Mouse (Mus musculus): ENCODE results near the gene Srd5a3. TPM values are rescaled to one million over a fixed set of nuclear protein-coding genes. Genes with fewer than 3 reads are reported as not detected.
A peak's percentile ranks its signal among the peaks of the same experiment; 100 is the strongest.

Srd5a3 gene
- polyA plus RNA-seq, 1 experiment from 2014 or later: 48.1 TPM

GRCm38 (mm10) chr5:76135644-76136043, 4.4 kb upstream of the Srd5a3 start:
- no peaks in the 10 kb centered on the region for H3K27me3 ChIP-seq (replicated peaks; ENCODE audit: insufficient read depth, low read length)
- no peak overlapping the region for H3K9ac ChIP-seq (replicated peaks; ENCODE audit: low read depth)
- WGBS: 74% methylated on average over 1 of the region's 1 CpGs
- no peak overlapping the region for H3K4me3 ChIP-seq (ENCODE audit: low read depth, low read length)
- no peaks in the 10 kb centered on the region for H3K36me3 ChIP-seq (ENCODE audit: insufficient read depth, low read length)
- DNase-seq (ENCODE audit: low spot score) (peak; percentile 77), ATAC-seq (no peak)
- no peaks in the 10 kb centered on the region for H3K9me3 ChIP-seq (ENCODE audit: low read length)
- peaks cover 6% of the 10 kb centered on the region; the same call in 1 of the 2 replicates for H3K4me1 ChIP-seq (ENCODE audit: insufficient read depth, low read depth, low read length)
- TF ChIP-seq CTCF (IDR thresholded peaks at IDR 0.05): no peak
- no peak for TF ChIP-seq EP300 (IDR thresholded peaks at IDR 0.05)
- no peak overlapping the region for H3K4me2 ChIP-seq (replicated peaks; ENCODE audit: low read depth, low read length)
- H3K27ac ChIP-seq (ENCODE audit: low read length): peak overlapping the region; percentile 69

- 0 out of 2 replicates have a peak, but pooled peaks have one; percentile 6 for ATAC-seq
- Histone ChIP-seq H3K27me3 (replicated peaks; ENCODE audit: insufficient read depth, low read length) (no peaks in the 10 kb centered on the region), H3K4me3 (ENCODE audit: low read depth, low read length) (no peak overlapping the region), H3K4me1 (ENCODE audit: insufficient read depth, low read depth, low read length) (peaks cover 8% of the 10 kb centered on the region; the same call in 1 of the 2 replicates), H3K9me3 (ENCODE audit: low read length) (no peaks in the 10 kb centered on the region), H3K36me3 (ENCODE audit: insufficient read depth, low read length) (no peaks in the 10 kb centered on the region), H3K27ac (ENCODE audit: low read length) (peak overlapping the region; percentile 69), H3K4me2 (replicated peaks; ENCODE audit: low read depth, low read length) (no peak overlapping the region), H3K9ac (replicated peaks; ENCODE audit: low read depth) (no peak overlapping the region)
- no peak; the same call in 1 of the 2 replicates for TF ChIP-seq EP300 (IDR thresholded peaks at IDR 0.05)
- TF ChIP-seq CTCF (IDR thresholded peaks at IDR 0.05): no peak
- DNase-seq (ENCODE audit: low spot score): peak; percentile 83
- WGBS: 69% methylated on average over 3 of the region's 3 CpGs
Measured at GRCm38 (mm10) chr5:76136271-76136670, 3.8 kb upstream of the Srd5a3 start.

GRCm38 (mm10) chr5:76137586-76137985, 2.5 kb upstream of the Srd5a3 start:
- Histone ChIP-seq H3K9ac (replicated peaks; ENCODE audit: low read depth) (no peak overlapping the region), H3K4me2 (replicated peaks; ENCODE audit: low read depth, low read length) (no peak overlapping the region), H3K36me3 (ENCODE audit: insufficient read depth, low read length) (no peaks in the 10 kb centered on the region), H3K4me1 (ENCODE audit: insufficient read depth, low read depth, low read length) (peaks cover 10% of the 10 kb centered on the region; the same call in 1 of the 2 replicates), H3K27ac (ENCODE audit: low read length) (no peak overlapping the region), H3K27me3 (replicated peaks; ENCODE audit: insufficient read depth, low read length) (no peaks in the 10 kb centered on the region), H3K4me3 (ENCODE audit: low read depth, low read length) (no peak overlapping the region), H3K9me3 (ENCODE audit: low read length) (no peaks in the 10 kb centered on the region)
- no peak for ATAC-seq
- no peak for DNase-seq (ENCODE audit: low spot score)
- TF ChIP-seq CTCF (IDR thresholded peaks at IDR 0.05) (no peak), EP300 (IDR thresholded peaks at IDR 0.05) (no peak)
- WGBS: 95% methylated on average over 1 of the region's 1 CpGs

DNA sequence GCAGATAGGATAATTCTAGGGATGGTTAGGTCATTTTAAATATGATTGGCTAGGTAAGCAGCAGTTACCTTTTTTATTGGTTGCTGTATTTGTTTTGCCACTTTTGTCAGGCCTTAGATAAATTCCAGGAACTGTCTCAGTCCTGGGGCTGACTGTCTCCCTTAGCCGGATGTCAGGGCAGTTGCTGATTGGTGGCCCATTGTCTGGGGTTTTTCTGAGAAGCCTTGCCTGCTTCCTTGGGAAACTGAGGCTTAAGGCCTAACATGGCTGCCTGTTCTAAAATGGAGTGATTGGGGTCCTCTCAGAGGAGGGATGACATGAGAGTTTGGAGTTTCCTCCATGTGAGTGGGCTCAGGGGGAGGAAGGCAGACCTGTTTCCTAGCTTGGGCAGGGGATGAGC, 2.0 kb upstream of the Srd5a3 start:
- peaks cover 10% of the 10 kb centered on the region; the same call in 1 of the 2 replicates for H3K4me1 ChIP-seq (ENCODE audit: insufficient read depth, low read depth, low read length)
- no peak overlapping the region for H3K27ac ChIP-seq (ENCODE audit: low read length)
- H3K4me3 ChIP-seq (ENCODE audit: low read depth, low read length): no peak overlapping the region
- ATAC-seq (no peak), DNase-seq (ENCODE audit: low spot score) (no peak)
- no peaks in the 10 kb centered on the region for H3K27me3 ChIP-seq (replicated peaks; ENCODE audit: insufficient read depth, low read length)
- 91% methylated on average over 1 of the region's 1 CpGs for WGBS
- TF ChIP-seq EP300 (IDR thresholded peaks at IDR 0.05) (no peak), CTCF (IDR thresholded peaks at IDR 0.05) (no peak)
- no peak overlapping the region for H3K9ac ChIP-seq (replicated peaks; ENCODE audit: low read depth)
- H3K9me3 ChIP-seq (ENCODE audit: low read length): no peaks in the 10 kb centered on the region
- no peak overlapping the region for H3K4me2 ChIP-seq (replicated peaks; ENCODE audit: low read depth, low read length)
- no peaks in the 10 kb centered on the region for H3K36me3 ChIP-seq (ENCODE audit: insufficient read depth, low read length)

GRCm38 (mm10) chr5:76138512-76138911, 1.6 kb upstream of the Srd5a3 start:
- 63% methylated on average over 10 of the region's 10 CpGs for WGBS
- no peak for TF ChIP-seq CTCF (IDR thresholded peaks at IDR 0.05)
- no peak for TF ChIP-seq EP300 (IDR thresholded peaks at IDR 0.05)

DNA sequence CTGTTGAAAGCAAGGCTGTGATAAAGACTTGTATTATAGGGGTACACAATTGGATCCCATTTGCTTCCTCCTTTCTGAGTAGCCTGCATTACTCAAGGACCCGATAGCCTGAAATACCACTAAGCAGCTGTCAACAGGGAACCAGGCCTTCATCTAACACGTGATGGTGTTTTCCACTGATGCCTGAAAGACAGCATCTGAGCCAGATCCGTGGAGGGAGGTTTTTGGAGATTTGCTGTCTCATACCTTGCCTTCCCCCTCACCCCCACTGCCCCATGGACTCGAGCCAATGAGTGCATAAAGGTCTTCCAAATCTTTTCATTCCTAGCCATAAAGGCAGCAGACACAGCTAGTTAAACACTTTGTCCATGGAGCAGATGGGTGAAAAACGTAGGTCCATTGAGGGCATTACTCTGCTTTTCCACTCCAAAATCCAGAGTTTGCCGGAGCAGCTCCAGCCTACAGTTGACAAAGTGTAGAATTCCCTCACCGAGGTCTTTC, 850 bp upstream of the Srd5a3 start:
- H3K9me3 ChIP-seq (ENCODE audit: low read length): no peaks in the 10 kb centered on the region
- no peak for DNase-seq (ENCODE audit: low spot score)
- H3K9ac ChIP-seq (replicated peaks; ENCODE audit: low read depth): no peak overlapping the region
- H3K27ac ChIP-seq (ENCODE audit: low read length): no peak overlapping the region
- ATAC-seq: no peak
- TF ChIP-seq CTCF (IDR thresholded peaks at IDR 0.05) (no peak), EP300 (IDR thresholded peaks at IDR 0.05) (no peak)
- H3K4me2 ChIP-seq (replicated peaks; ENCODE audit: low read depth, low read length): peak overlapping the region; percentile 70
- 41% methylated on average over 7 of the region's 7 CpGs for WGBS
- H3K4me1 ChIP-seq (ENCODE audit: insufficient read depth, low read depth, low read length): peaks cover 10% of the 10 kb centered on the region; the same call in 1 of the 2 replicates
- no peaks in the 10 kb centered on the region for H3K27me3 ChIP-seq (replicated peaks; ENCODE audit: insufficient read depth, low read length)
- H3K4me3 ChIP-seq (ENCODE audit: low read depth, low read length): no peak overlapping the region
- H3K36me3 ChIP-seq (ENCODE audit: insufficient read depth, low read length): no peaks in the 10 kb centered on the region

More at GRCm38 (mm10) chr5:76138512-76138911, 1.6 kb upstream of the Srd5a3 start:
- DNase-seq (ENCODE audit: low spot score): no peak
- Histone ChIP-seq H3K4me1 (ENCODE audit: insufficient read depth, low read depth, low read length) (peaks cover 10% of the 10 kb centered on the region; the same call in 1 of the 2 replicates), H3K4me3 (ENCODE audit: low read depth, low read length) (no peak overlapping the region), H3K27ac (ENCODE audit: low read length) (no peak overlapping the region), H3K4me2 (replicated peaks; ENCODE audit: low read depth, low read length) (no peak overlapping the region), H3K36me3 (ENCODE audit: insufficient read depth, low read length) (no peaks in the 10 kb centered on the region), H3K9me3 (ENCODE audit: low read length) (no peaks in the 10 kb centered on the region), H3K27me3 (replicated peaks; ENCODE audit: insufficient read depth, low read length) (no peaks in the 10 kb centered on the region), H3K9ac (replicated peaks; ENCODE audit: low read depth) (no peak overlapping the region)
- ATAC-seq: no peak

All from lung, postnatal 0 days (tissue).